Mouse (Mus musculus): ENCODE measurements around the gene Inpp5k. TPM values are rescaled to one million over a fixed set of nuclear protein-coding genes. Genes with fewer than 3 reads are reported as not detected.

The Inpp5k gene
- 31.3 and 51.3 TPM in 2 replicates for polyA plus RNA-seq (2015; fragmentation: Nextera tagmentation; extraction: Ambion mirVana)

GRCm38 (mm10) chr11:75630645-75631229 is at the start of gene Inpp5k:
Inpp5k (plus strand) TSS chr11:75630988.

DNA sequence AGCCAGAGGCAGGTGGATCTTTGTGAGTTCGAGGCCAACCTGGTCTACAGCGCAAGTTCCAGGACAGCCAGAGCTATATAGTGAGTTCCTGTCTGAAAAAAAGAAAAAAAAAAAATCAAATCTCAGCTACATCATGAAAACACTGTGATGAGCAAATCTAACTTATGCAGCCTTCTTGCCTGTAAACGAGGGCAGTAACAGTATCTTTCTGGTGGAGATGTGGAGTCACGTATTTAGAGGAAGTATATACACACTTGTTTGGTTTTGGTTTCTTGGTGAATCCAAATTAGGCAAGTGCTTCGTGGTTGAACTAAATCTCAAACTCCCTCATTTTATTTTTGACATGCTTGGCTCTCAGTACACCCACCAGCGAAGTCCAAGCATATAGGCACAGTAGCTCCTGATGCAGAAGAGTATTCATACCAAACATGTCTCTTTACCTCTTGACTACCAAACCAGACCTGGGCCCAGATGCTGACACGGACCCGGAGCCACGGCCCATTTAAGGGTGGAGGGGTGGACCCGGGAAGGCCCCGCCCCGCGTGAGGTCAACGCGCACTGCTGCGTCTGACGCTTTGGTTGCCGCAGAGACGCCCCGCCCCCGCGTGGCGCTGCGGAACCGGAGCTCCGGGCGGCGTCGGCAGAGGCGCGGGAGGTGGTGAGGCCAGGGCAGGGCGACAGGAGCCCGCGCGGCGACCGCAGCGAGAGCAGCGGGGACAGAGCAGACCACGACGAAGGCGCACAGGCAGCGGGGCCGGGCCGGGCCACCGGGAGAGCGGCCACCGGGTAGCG is 43.1 kb upstream of the Inpp5k start, which contains the start of gene Pitpna:
Pitpna (plus strand) TSS at position 605 of the 792 bp plus-strand sequence.

GRCm38 (mm10) chr11:75650311-75650710 is 19.5 kb downstream of the Inpp5k start, which contains the start of gene Myo1c:
Myo1c (plus strand) TSS chr11:75650504.

GRCm38 (mm10) chr11:75678747-75679438 is 48.1 kb downstream of the Inpp5k start, which contains the start of gene Crk:
Crk (plus strand) TSS chr11:75679259.

Other genes with a start within 250 kb of the Inpp5k start
- 146 and 196 TPM in 2 replicates for gene Serpinf1, start 208.3 kb upstream of the Inpp5k start, polyA plus RNA-seq (2015; fragmentation: Nextera tagmentation; extraction: Ambion mirVana)
- 19.6 and 24.7 TPM in 2 replicates for gene Serpinf2, start 191.4 kb upstream of the Inpp5k start, polyA plus RNA-seq (2015; fragmentation: Nextera tagmentation; extraction: Ambion mirVana)
- 3.8 and 4.2 TPM in 2 replicates for gene Wdr81, start 176.3 kb upstream of the Inpp5k start, polyA plus RNA-seq (2015; fragmentation: Nextera tagmentation; extraction: Ambion mirVana)
- 24.9 and 26.6 TPM in 2 replicates for gene Tlcd2, start 169.3 kb upstream of the Inpp5k start, polyA plus RNA-seq (2015; fragmentation: Nextera tagmentation; extraction: Ambion mirVana)
- gene Prpf8, start 144.2 kb upstream of the Inpp5k start, polyA plus RNA-seq (2015; fragmentation: Nextera tagmentation; extraction: Ambion mirVana): 21.3 and 27.5 TPM in 2 replicates
- gene Rilp, start 120.9 kb upstream of the Inpp5k start, polyA plus RNA-seq (2015; fragmentation: Nextera tagmentation; extraction: Ambion mirVana): 4.1 and 4.4 TPM in 2 replicates
- gene Scarf1, start 117.4 kb upstream of the Inpp5k start, polyA plus RNA-seq (2015; fragmentation: Nextera tagmentation; extraction: Ambion mirVana): 5.6 and 8.0 TPM in 2 replicates
- gene Slc43a2, start 99.3 kb upstream of the Inpp5k start, polyA plus RNA-seq (2015; fragmentation: Nextera tagmentation; extraction: Ambion mirVana): 8.5 and 9.5 TPM in 2 replicates
- gene Pitpna, start 42.9 kb upstream of the Inpp5k start, polyA plus RNA-seq (2015; fragmentation: Nextera tagmentation; extraction: Ambion mirVana): 55.9 and 68.0 TPM in 2 replicates
- gene Myo1c, start 19.5 kb downstream of the Inpp5k start, polyA plus RNA-seq (2015; fragmentation: Nextera tagmentation; extraction: Ambion mirVana): 33.3 and 43.7 TPM in 2 replicates
- gene Crk, start 48.3 kb downstream of the Inpp5k start, polyA plus RNA-seq (2015; fragmentation: Nextera tagmentation; extraction: Ambion mirVana): 82.4 and 86.3 TPM in 2 replicates
- 502 and 535 TPM in 2 replicates for gene Ywhae, start 101.9 kb downstream of the Inpp5k start, polyA plus RNA-seq (2015; fragmentation: Nextera tagmentation; extraction: Ambion mirVana)
- gene Doc2b, start 165.1 kb downstream of the Inpp5k start, polyA plus RNA-seq (2015; fragmentation: Nextera tagmentation; extraction: Ambion mirVana): 6.5 and 7.9 TPM in 2 replicates